Mouse (Mus musculus) CH12.LX (cell line): ENCODE data around the gene Arhgap31.

Source experiments
- E2F4 ChIP-seq: IDR thresholded peaks from 2 replicates; pipeline ENCODE4 v1.6.1; 2011; ENCODE audit warnings: low read depth, low read length, improper control_type of control experiment; ENCODE audit not compliant: insufficient replicate concordance
- ETS1 ChIP-seq: conservative IDR thresholded peaks from 2 replicates; pipeline ENCODE4 v1.6.1; 2012; ENCODE audit warnings: low read depth, mild to moderate bottlenecking, inconsistent platforms, low read length, improper control_type of control experiment, moderate library complexity
- MXI1 ChIP-seq: IDR thresholded peaks from 2 replicates; pipeline ENCODE4 v1.6.1; 2011; ENCODE audit warnings: mild to moderate bottlenecking, low read depth, low read length, improper control_type of control experiment
- NELFE ChIP-seq: IDR thresholded peaks from 2 replicates; pipeline ENCODE4 v1.6.1; 2011; ENCODE audit warnings: low read depth, low read length, improper control_type of control experiment

DNA sequence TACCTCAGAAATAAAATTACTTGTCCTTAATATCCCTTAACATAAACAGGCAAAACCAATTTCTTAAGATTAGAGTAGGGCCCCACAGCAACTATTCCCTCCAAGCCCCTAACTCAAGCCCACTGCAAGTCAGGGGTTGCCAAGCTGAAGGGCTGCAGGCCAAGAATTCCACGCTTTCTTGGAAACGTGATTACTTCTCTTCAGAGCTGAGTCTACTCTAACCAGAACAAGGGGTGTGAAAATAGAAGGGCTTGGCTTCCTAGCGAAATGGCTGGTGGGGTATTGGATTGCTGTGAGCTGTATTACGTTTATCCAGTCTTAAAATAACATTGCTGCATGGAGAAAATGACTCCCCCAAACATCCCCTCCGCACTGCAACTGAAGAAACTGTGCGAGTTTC lies 25.4 kb downstream of the Arhgap31 start:
- TF ChIP-seq ETS1 (no peak), MXI1 (no peak), NELFE (no peak), E2F4 (no peak)
